Mouse (Mus musculus) ovary, postnatal 10 days (tissue): ENCODE measurements around the gene Rgsl1.

Experiments
- DNase-seq: peaks from one replicate; pipeline ENCODE4 v3.0.0; 2022; ENCODE audit warnings: low spot score

The Rgsl1 gene

DNA sequence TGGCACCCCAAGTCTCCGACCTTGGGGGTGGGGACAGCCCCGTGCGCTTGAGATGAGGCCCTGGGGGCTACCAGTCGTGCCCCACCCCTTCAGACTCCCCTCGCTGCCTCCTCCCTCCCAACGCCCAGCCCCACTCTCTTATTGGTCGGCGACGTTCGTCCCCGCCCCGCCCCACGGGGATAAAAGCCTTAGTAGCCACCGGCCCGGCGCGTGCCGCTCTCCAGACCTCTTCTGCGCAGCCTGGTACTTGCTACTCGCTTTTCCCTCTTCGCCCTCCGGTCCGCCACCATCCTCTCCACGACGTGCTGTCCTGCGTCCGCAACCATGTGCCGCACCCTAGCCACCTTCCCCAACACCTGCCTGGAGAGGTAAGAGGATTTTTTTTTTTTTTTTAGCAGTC is 103.8 kb downstream of the Rgsl1 start, which contains the start of gene Rgs16:
Gene Rgs16 (plus strand): TSS at position 205 of the 400 bp plus-strand sequence.
- DNase-seq, result peak; percentile 48

DNA sequence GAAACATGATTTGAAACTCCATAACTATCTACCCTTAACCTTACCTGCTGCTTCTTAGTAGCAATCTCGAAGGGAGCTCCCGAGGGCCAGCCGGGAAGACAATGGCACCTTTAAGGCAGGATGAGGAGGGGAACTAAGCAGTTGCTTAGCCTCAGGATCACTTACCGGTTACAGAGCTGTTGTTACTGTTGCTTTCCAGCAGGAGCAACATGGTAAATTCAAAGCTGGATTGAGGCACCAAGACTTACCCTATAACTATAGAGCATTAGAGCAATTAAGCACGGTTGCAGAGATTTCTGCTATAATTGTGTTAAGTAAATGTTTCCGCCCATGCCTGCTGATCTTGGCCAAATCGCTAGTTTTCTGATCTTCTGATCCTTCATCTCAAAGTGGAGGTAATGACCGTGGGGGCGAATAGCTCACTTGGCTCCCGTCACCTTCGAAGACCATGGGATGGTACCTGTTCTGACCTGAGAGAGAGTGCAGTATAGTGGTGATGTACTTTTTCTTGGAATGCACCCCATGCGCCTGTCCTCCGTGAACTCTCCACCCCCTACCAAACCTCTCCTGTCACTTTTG is 104.4 kb downstream of the Rgsl1 start:
- DNase-seq, result no peak

DNA sequence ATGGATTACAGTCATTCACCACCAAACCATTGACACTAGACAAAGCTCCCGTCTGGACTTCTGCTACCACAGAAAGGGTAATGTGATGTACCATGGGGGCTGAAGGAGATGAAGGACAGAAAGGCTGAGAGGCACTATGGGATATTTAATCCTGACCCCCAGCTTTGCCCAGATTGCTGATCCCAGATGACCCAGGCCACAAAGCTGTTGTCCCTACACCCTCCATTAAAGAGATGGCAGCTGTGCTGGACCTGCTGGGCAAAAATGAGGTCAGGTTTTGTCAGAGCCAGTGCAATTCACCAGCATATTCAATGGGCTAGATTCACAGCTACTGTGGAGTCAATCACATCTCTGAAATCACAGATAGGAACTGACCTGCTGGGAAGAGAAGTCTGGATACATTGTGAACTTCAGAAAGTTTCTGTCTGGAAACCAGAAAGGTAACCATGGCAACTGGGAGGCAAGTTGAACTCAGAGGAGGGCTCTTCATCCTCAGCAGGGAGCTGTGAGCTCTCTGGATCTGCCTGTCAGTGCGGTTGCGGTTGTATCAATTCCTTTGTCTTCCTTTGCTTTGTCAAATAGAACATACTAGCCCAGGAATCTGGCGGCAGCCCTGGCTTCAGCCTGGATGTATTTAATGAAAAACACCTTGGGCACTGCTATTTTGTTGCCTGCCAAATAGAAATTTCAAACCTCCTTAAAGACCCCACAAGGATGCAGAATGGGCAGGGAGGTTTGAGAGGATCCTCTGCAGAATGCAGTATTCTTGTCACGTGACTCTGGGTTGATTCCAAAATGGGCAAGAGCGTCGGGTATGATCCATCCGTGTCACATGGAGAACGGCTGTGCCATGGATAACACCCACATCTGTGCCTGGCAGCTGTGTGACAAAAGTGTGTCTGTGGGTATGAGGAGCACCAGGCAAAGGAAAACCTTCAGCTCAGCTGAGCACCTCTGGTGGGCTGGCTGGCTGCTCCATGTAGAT is 106.5 kb downstream of the Rgsl1 start:
- no peak for DNase-seq

DNA sequence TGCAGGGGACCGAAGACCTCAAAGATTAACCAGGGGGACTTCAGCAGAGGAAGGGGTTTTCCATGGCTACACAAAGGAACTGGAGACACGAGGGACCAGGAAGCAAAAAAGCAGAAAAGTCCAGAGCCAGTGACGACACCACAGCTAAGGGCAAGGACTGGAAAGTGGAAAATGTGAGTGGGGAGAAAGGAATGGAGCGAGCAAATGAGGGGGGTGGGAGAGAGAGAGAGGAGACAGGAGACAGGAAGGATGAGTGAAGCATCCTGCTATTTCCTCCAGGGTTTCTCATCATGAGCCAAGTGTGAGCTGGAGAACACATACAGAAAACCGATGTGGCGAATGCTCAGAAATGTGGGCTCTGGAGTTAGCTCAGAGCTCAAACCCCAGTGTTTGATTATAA is 107.8 kb downstream of the Rgsl1 start:
- no peak for DNase-seq

DNA sequence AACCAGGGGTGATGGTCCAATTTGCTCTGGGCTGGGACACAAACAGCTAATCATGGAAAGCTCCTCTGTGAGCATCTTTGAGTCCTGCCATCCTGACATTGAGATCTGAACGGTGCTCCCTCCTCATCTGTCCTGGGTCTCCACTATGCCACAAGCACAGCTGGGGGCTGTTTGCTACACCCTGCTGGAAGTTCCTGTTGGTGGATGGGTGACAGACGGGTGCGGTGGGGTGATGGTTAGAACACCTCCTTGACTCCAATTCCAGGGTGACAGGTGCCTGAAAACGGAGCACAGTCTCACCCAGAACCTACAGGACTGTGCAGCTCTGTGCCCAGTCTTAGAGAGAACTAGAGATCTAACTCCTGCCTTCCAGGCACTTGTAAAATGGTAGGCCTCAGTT is 109.1 kb downstream of the Rgsl1 start:
- DNase-seq, result no peak

DNA sequence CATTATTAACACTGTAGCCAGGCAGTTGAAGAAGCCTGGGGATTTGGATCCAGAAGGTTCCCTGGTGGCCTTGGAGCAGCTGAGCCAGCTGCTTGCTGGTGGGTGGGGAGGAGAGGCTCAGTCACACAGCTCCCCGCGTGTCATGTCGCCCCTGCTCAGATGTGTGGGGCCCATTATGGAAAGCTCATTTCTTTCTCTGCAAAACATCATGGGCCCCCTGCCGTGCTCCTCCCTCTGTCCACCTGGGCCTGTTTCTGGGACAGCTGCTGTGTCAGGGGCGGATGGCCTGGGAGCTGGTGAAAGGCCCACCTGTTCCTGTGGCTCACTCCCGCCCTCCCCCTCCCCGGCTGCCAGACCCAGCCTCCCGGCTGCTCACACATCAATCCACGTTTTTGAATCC is 110.8 kb downstream of the Rgsl1 start:
- no peak for DNase-seq

DNA sequence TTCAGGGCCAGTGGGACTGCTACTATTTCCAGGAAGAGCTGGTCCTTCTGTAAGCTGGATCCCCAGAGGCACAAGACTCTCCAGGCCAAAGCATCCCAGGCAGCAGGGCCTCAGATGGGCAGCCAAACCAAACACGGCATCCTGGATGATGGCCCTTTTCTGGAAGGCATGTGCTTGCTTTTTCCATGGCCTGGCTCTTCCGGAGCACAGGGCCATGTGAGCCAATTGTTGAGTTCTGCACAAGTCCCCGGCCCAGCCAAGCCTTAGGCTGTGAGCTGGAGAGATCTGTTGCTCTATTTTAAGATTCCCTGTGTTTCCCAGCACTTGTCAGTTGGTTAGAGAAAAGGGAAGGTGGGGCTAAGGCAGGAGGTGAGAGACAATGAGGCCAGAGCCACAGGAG is 113.3 kb downstream of the Rgsl1 start:
- no peak for DNase-seq

DNA sequence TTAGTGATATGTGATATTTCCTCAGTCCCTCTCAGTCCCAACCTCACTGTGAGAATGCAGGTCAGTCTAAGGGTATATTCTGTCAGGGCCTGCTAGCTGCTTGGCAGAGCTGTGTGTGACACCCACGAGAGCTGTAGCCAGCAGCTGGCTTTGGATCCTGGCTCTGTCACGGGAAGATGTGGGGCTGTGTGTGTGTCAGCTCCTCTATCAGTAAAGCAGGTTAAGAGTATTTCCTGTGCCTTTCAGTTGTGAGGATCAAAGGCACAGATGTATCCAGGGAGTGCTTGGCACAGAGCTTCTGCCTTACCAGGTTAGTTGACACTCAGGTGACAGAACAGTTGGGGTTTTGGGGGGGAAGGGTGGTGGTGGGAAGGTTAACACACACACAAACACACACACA is 114.1 kb downstream of the Rgsl1 start:
- no peak for DNase-seq
